Mouse (Mus musculus): ENCODE measurements around the gene Slc9a3r2. TPM values are rescaled to one million over a fixed set of nuclear protein-coding genes. Genes with fewer than 3 reads are reported as not detected.

Slc9a3r2 gene
- polyA plus RNA-seq, 1 experiment from 2014 or later: 53.7 TPM

- Histone ChIP-seq H3K9me3 (no peaks in the 10 kb centered on the region), H3K4me3 (replicated peaks) (no peak overlapping the region), H3K27ac (no peak overlapping the region), H3K27me3 (replicated peaks) (no peaks in the 10 kb centered on the region), H3K9ac (no peak overlapping the region), H3K4me1 (peaks cover 26% of the 10 kb centered on the region), H3K36me3 (no peaks in the 10 kb centered on the region), H3K4me2 (no peak overlapping the region)
- 82% methylated on average over 4 of the region's 4 CpGs for WGBS
- no peak for ATAC-seq (ENCODE audit: insufficient read depth, low FRiP score, low read depth)
These were observed 15.1 kb downstream of the Slc9a3r2 start for GRCm38 (mm10) chr17:24635024-24635423.

- H3K4me2 ChIP-seq: no peak overlapping the region
- H3K4me1 ChIP-seq: peaks cover 17% of the 10 kb centered on the region
- H3K36me3 ChIP-seq: no peaks in the 10 kb centered on the region
- WGBS: 90% methylated on average over 11 of the region's 11 CpGs
- no peak for ATAC-seq (ENCODE audit: insufficient read depth, low FRiP score, low read depth)
- no peaks in the 10 kb centered on the region for H3K9me3 ChIP-seq
- peak overlapping the region; percentile 91 for H3K27ac ChIP-seq
- no peaks in the 10 kb centered on the region for H3K27me3 ChIP-seq (replicated peaks)
- H3K9ac ChIP-seq: no peak overlapping the region
- H3K4me3 ChIP-seq (replicated peaks): no peak overlapping the region
These were observed 16.3 kb downstream of the Slc9a3r2 start for GRCm38 (mm10) chr17:24633831-24634230.

GRCm38 (mm10) chr17:24632813-24633449 is 17.2 kb downstream of the Slc9a3r2 start:
- Histone ChIP-seq H3K27me3 (replicated peaks) (no peaks in the 10 kb centered on the region), H3K4me2 (peak overlapping the region; percentile 85)
- WGBS: 10% methylated on average over 22 of the region's 22 CpGs

GRCm38 (mm10) chr17:24632167-24632812 is 17.8 kb downstream of the Slc9a3r2 start, which contains the start of the genes Tsc2 and Nthl1:
TSS of gene Tsc2 (minus strand) at chr17:24632630.
TSS of gene Nthl1 (plus strand) at chr17:24632680.
- Histone ChIP-seq H3K9ac (peak within 1 kb of the TSS; percentile 54), H3K27me3 (replicated peaks) (no peaks in the 10 kb centered on the region), H3K4me3 (replicated peaks) (peak within 1 kb of the TSS; percentile 65), H3K4me1 (peaks cover 17% of the 10 kb centered on the region), H3K27ac (peak within 1 kb of the TSS; percentile 91), H3K4me2 (peak within 1 kb of the TSS; percentile 85), H3K9me3 (no peaks in the 10 kb centered on the region), H3K36me3 (peaks cover 13% of the 10 kb centered on the region)
- under 1% methylated on average over 51 of the region's 51 CpGs for WGBS
- peak; percentile 74 for ATAC-seq (ENCODE audit: insufficient read depth, low FRiP score, low read depth)

More at GRCm38 (mm10) chr17:24632813-24633449, 17.2 kb downstream of the Slc9a3r2 start:
- Histone ChIP-seq H3K27ac (peak overlapping the region; percentile 91), H3K9ac (peak overlapping the region; percentile 54), H3K4me1 (peaks cover 17% of the 10 kb centered on the region), H3K4me3 (replicated peaks) (peak overlapping the region; percentile 65), H3K36me3 (peaks cover 6% of the 10 kb centered on the region), H3K9me3 (no peaks in the 10 kb centered on the region)
- peak; percentile 48 for ATAC-seq (ENCODE audit: insufficient read depth, low FRiP score, low read depth)

GRCm38 (mm10) chr17:24630072-24630471 is 20.1 kb downstream of the Slc9a3r2 start:
- no peak overlapping the region for H3K4me2 ChIP-seq
- 86% methylated on average over 14 of the region's 14 CpGs for WGBS
- no peak for ATAC-seq (ENCODE audit: insufficient read depth, low FRiP score, low read depth)

GRCm38 (mm10) chr17:24628646-24629045 is 21.5 kb downstream of the Slc9a3r2 start:
- no peak overlapping the region for H3K27ac ChIP-seq
- H3K4me2 ChIP-seq: no peak overlapping the region
- no peak overlapping the region for H3K9ac ChIP-seq
- peaks cover 30% of the 10 kb centered on the region for H3K36me3 ChIP-seq
- WGBS: 38% methylated on average over 5 of the region's 5 CpGs
- H3K4me1 ChIP-seq: peaks cover 13% of the 10 kb centered on the region
- H3K27me3 ChIP-seq (replicated peaks): no peaks in the 10 kb centered on the region
- no peaks in the 10 kb centered on the region for H3K9me3 ChIP-seq
- no peak for ATAC-seq (ENCODE audit: insufficient read depth, low FRiP score, low read depth)
- H3K4me3 ChIP-seq (replicated peaks): no peak overlapping the region

More at GRCm38 (mm10) chr17:24630072-24630471, 20.1 kb downstream of the Slc9a3r2 start:
- Histone ChIP-seq H3K36me3 (peaks cover 23% of the 10 kb centered on the region), H3K27ac (no peak overlapping the region), H3K9ac (no peak overlapping the region), H3K9me3 (no peaks in the 10 kb centered on the region), H3K4me3 (replicated peaks) (no peak overlapping the region), H3K4me1 (peaks cover 17% of the 10 kb centered on the region), H3K27me3 (replicated peaks) (no peaks in the 10 kb centered on the region)

- WGBS: 93% methylated on average over 8 of the region's 8 CpGs
- Histone ChIP-seq H3K9me3 (no peaks in the 10 kb centered on the region), H3K9ac (no peak overlapping the region), H3K27me3 (replicated peaks) (no peaks in the 10 kb centered on the region), H3K27ac (no peak overlapping the region), H3K4me1 (no peaks in the 10 kb centered on the region), H3K36me3 (peaks cover 54% of the 10 kb centered on the region), H3K4me2 (no peak overlapping the region), H3K4me3 (replicated peaks) (no peak overlapping the region)
- ATAC-seq (ENCODE audit: insufficient read depth, low FRiP score, low read depth): no peak
These were observed 24.7 kb downstream of the Slc9a3r2 start for GRCm38 (mm10) chr17:24625472-24625871.

GRCm38 (mm10) chr17:24617561-24618194 is 32.4 kb downstream of the Slc9a3r2 start:
- Histone ChIP-seq H3K36me3 (peaks cover 66% of the 10 kb centered on the region), H3K9me3 (no peaks in the 10 kb centered on the region), H3K4me2 (no peak overlapping the region), H3K4me1 (no peaks in the 10 kb centered on the region), H3K27ac (no peak overlapping the region), H3K27me3 (replicated peaks) (no peaks in the 10 kb centered on the region), H3K4me3 (replicated peaks) (no peak overlapping the region), H3K9ac (no peak overlapping the region)
- WGBS: 79% methylated on average over 14 of the region's 14 CpGs
- peak; percentile 82; the same call in 1 of the 2 replicates for ATAC-seq (ENCODE audit: insufficient read depth, low FRiP score, low read depth)

GRCm38 (mm10) chr17:24610711-24611110 is 39.4 kb downstream of the Slc9a3r2 start:
- no peak overlapping the region for H3K4me2 ChIP-seq
- no peak overlapping the region for H3K4me3 ChIP-seq (replicated peaks)
- no peak overlapping the region for H3K9ac ChIP-seq
- H3K27me3 ChIP-seq (replicated peaks): no peaks in the 10 kb centered on the region
- no peak overlapping the region for H3K27ac ChIP-seq
- ATAC-seq (ENCODE audit: insufficient read depth, low FRiP score, low read depth): no peak
- H3K4me1 ChIP-seq: no peaks in the 10 kb centered on the region
- H3K9me3 ChIP-seq: no peaks in the 10 kb centered on the region
- 78% methylated on average over 2 of the region's 2 CpGs for WGBS
- H3K36me3 ChIP-seq: peaks cover 39% of the 10 kb centered on the region; the same call in 1 of the 2 replicates

GRCm38 (mm10) chr17:24608874-24609273 is 41.3 kb downstream of the Slc9a3r2 start:
- ATAC-seq (ENCODE audit: insufficient read depth, low FRiP score, low read depth): peak; percentile 80; the same call in 1 of the 2 replicates
- Histone ChIP-seq H3K27ac (no peak overlapping the region), H3K36me3 (peaks cover 27% of the 10 kb centered on the region; the same call in 1 of the 2 replicates), H3K4me3 (replicated peaks) (no peak overlapping the region), H3K9me3 (no peaks in the 10 kb centered on the region), H3K27me3 (replicated peaks) (no peaks in the 10 kb centered on the region), H3K9ac (no peak overlapping the region), H3K4me2 (no peak overlapping the region), H3K4me1 (no peaks in the 10 kb centered on the region)
- 86% methylated on average over 8 of the region's 8 CpGs for WGBS

GRCm38 (mm10) chr17:24608370-24608769 is 41.8 kb downstream of the Slc9a3r2 start:
- H3K27ac ChIP-seq: no peak overlapping the region
- H3K36me3 ChIP-seq: peaks cover 26% of the 10 kb centered on the region; the same call in 1 of the 2 replicates
- H3K4me1 ChIP-seq: no peaks in the 10 kb centered on the region
- H3K27me3 ChIP-seq (replicated peaks): no peaks in the 10 kb centered on the region
- 85% methylated on average over 4 of the region's 4 CpGs for WGBS
- H3K9ac ChIP-seq: no peak overlapping the region
- H3K4me3 ChIP-seq (replicated peaks): no peak overlapping the region
- H3K4me2 ChIP-seq: no peak overlapping the region
- no peak for ATAC-seq (ENCODE audit: insufficient read depth, low FRiP score, low read depth)
- H3K9me3 ChIP-seq: no peaks in the 10 kb centered on the region

- H3K27ac ChIP-seq: no peak overlapping the region
- ATAC-seq (ENCODE audit: insufficient read depth, low FRiP score, low read depth): no peak
- no peaks in the 10 kb centered on the region for H3K9me3 ChIP-seq
- H3K9ac ChIP-seq: no peak overlapping the region
- H3K36me3 ChIP-seq: peaks cover 40% of the 10 kb centered on the region
- no peaks in the 10 kb centered on the region for H3K27me3 ChIP-seq (replicated peaks)
- H3K4me1 ChIP-seq: no peaks in the 10 kb centered on the region
- no peak overlapping the region for H3K4me2 ChIP-seq
- no peak overlapping the region for H3K4me3 ChIP-seq (replicated peaks)
- 94% methylated on average over 3 of the region's 3 CpGs for WGBS
These were observed 45.6 kb downstream of the Slc9a3r2 start for GRCm38 (mm10) chr17:24604557-24604956.
